Mouse (Mus musculus): Measurements from ENCODE around the gene Odf2l. TPM values are rescaled to one million over a fixed set of nuclear protein-coding genes. Genes with fewer than 3 reads are reported as not detected.

Odf2l gene
- polyA plus RNA-seq, 1 experiment from 2014 or later, result 18.7 TPM

DNA sequence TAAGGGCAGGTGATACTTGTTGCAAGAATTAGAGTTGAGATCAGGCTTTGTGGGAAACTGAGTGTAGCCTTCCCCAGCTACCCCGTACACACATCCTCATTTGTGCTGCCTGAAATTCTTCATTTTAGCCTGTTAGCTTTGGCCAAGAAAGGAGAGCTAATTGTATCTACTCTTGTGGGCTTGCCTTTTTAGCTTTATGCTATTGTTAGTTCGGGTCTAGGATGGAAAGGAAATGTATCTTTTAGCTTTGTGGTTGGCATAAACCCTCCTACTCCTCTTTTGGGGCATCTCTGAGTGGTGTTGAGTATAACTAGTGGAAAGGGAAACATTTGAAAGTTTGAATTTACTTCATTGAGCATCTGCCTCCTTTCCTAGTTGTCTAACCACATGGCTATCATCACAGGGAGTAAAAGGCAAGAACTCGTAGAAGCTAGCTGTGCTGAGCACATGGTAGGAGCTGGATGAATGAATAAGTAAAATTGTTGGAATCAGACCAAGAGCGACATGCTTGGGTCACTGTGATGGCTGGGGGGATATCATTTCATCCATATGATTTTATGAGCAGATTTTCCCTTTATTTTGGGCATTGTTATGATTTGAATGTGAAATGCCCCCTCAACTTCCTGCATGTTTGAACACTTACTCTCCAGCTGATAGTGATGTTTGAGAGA, 53.1 kb downstream of the Odf2l start:
- Histone ChIP-seq H3K4me1 (no peaks in the 10 kb centered on the region), H3K4me2 (no peak overlapping the region), H3K4me3 (replicated peaks) (no peak overlapping the region), H3K9me3 (replicated peaks) (no peaks in the 10 kb centered on the region), H3K9ac (no peak overlapping the region), H3K27ac (no peak overlapping the region), H3K27me3 (no peaks in the 10 kb centered on the region), H3K36me3 (no peaks in the 10 kb centered on the region)
- no peak for ATAC-seq (replicated peaks; ENCODE audit: low FRiP score)
- WGBS, result 79% methylated on average over 4 of the region's 4 CpGs

DNA sequence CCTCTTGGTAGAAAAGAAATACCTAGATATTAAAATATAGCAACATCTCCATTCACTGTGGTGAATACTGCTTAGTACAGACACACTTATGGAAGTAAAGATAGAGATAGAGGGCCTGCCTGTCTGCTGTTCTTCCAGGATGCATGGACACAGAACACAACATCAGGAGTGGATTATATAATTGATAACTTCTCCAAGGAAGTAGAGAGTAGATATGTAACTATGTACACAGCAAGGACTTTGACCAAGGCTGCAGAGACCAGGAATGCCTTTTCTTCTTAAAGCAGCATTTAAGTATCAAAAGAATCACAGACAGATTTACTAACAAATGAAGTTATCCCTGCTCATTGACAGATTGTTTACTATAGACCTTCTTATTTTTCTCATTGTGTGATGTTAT, 66.3 kb downstream of the Odf2l start:
- ATAC-seq (replicated peaks; ENCODE audit: low FRiP score), result no peak
- H3K4me2 ChIP-seq, result no peak overlapping the region
- no peaks in the 10 kb centered on the region for H3K9me3 ChIP-seq (replicated peaks)
- H3K4me1 ChIP-seq, result no peaks in the 10 kb centered on the region
- H3K4me3 ChIP-seq (replicated peaks), result no peak overlapping the region
- no peak overlapping the region for H3K27ac ChIP-seq
- H3K9ac ChIP-seq, result no peak overlapping the region
- H3K27me3 ChIP-seq, result no peaks in the 10 kb centered on the region
- no peaks in the 10 kb centered on the region for H3K36me3 ChIP-seq

DNA sequence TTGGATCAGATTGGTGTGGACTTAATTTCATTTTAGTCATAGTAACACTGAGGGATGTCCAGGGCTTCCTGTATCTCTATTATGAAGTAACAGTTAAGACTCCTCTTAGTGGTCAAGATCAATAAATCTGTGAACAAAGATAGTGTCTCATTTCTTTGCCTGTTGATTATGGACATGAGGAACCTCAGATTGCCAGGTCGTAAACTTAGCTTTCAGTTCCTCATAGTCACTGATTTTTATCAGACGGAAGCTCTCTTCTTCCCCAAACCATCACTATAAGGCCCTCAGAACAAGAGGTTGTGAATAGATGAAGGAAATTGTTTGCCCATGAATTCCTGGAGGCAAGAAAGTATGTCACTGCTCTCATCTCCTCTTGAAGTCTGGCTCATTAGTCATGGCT, 73.6 kb downstream of the Odf2l start:
- Histone ChIP-seq H3K36me3 (no peaks in the 10 kb centered on the region), H3K4me1 (no peaks in the 10 kb centered on the region), H3K4me3 (replicated peaks) (no peak overlapping the region), H3K27me3 (no peaks in the 10 kb centered on the region), H3K4me2 (no peak overlapping the region), H3K27ac (no peak overlapping the region), H3K9me3 (replicated peaks) (no peaks in the 10 kb centered on the region), H3K9ac (no peak overlapping the region)
- no peak for ATAC-seq (replicated peaks; ENCODE audit: low FRiP score)
- WGBS, result 88% methylated on average over 2 of the region's 2 CpGs

DNA sequence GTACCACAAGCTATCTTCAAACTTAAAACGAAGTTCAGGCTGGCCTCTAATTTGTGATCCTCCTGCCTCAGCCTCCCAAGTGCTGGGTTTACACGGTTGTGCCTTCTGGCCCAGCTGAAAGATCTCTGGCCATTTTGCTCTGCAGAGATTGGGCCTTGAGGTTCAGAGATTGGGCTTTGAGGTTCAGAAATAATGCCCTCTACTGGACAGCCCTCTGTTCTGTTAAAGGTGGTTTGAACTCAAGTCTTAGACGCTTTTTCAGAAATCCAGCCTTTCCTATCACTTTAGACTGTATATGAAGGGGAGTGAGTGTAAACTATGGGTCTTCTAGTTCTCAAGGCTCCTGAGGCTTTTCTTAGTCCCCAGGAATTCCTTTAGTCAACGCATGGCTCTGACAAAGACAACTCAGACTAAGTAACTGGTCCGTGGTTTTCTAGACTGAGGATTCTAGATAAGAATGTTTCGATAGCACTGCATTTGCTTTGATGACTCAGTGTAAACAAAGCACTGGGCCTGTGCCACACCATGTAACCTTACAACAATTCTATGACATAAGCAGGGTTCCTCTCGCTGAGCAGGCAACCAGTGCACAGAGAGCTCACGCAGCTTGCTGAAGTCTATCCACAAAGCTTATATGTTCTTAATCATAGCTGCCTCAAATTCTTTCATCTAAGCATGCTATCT, 77.0 kb downstream of the Odf2l start:
- Histone ChIP-seq H3K4me1 (no peaks in the 10 kb centered on the region), H3K4me3 (replicated peaks) (no peak overlapping the region), H3K9ac (no peak overlapping the region), H3K36me3 (no peaks in the 10 kb centered on the region), H3K27ac (no peak overlapping the region), H3K9me3 (replicated peaks) (no peaks in the 10 kb centered on the region), H3K27me3 (no peaks in the 10 kb centered on the region), H3K4me2 (no peak overlapping the region)
- 84% methylated on average over 8 of the region's 8 CpGs for WGBS
- no peak for ATAC-seq (replicated peaks; ENCODE audit: low FRiP score)

DNA sequence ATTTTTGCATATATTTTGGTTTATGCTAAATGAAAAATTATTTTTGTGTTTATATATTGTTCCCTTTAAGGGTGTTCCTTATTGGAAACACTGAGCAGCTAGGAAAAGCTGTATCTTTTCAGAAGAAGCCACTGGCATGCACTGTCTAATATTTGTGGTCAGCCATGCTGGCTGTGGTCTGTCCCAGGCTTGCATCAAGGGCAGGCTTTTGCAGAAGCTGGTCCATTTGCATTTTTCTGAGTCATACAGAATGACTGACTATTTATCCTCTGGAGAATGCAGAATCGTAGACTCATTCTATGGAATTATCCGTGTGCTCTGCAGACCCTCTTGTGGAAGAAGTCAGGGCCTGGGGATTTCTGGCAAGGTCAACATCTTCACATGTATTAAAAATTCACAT, 79.7 kb downstream of the Odf2l start:
- no peaks in the 10 kb centered on the region for H3K36me3 ChIP-seq
- H3K4me2 ChIP-seq, result no peak overlapping the region
- no peak overlapping the region for H3K4me3 ChIP-seq (replicated peaks)
- whole genome bisulfite sequencing, result 86% methylated on average over 2 of the region's 2 CpGs
- no peaks in the 10 kb centered on the region for H3K9me3 ChIP-seq (replicated peaks)
- H3K9ac ChIP-seq, result no peak overlapping the region
- no peak overlapping the region for H3K27ac ChIP-seq
- ATAC-seq (replicated peaks; ENCODE audit: low FRiP score), result no peak
- H3K4me1 ChIP-seq, result no peaks in the 10 kb centered on the region
- H3K27me3 ChIP-seq, result no peaks in the 10 kb centered on the region

Other genes starting within 250 kb of the Odf2l start
- gene Clca4b, start 186.1 kb upstream of the Odf2l start, polyA plus RNA-seq (2015; fragmentation: Nextera tagmentation; extraction: Ambion mirVana), result not detected in 2 replicates
- gene Clca4a, start 143.5 kb upstream of the Odf2l start, polyA plus RNA-seq (2015; fragmentation: Nextera tagmentation; extraction: Ambion mirVana), result not detected in 2 replicates
- 0.53 and 6.1 TPM in 2 replicates for gene Clca1, start 85.8 kb upstream of the Odf2l start, polyA plus RNA-seq (2015; fragmentation: Nextera tagmentation; extraction: Ambion mirVana)
- 0.32 and 0.41 TPM in 2 replicates for gene Clca2, start 19.1 kb upstream of the Odf2l start, polyA plus RNA-seq (2015; fragmentation: Nextera tagmentation; extraction: Ambion mirVana)
- 2.8 and 3.1 TPM in 2 replicates for gene Col24a1, start 173.9 kb downstream of the Odf2l start, polyA plus RNA-seq (2015; fragmentation: Nextera tagmentation; extraction: Ambion mirVana)

Data from kidney, embryonic 15.5 days (tissue).